Mouse (Mus musculus) lung, postnatal 0 days (tissue): ENCODE data around the gene Otx2. TPM values are rescaled to one million over a fixed set of nuclear protein-coding genes. Genes with fewer than 3 reads are reported as not detected.

Experiments
- ATAC-seq: fragments of 200-750 bp; cut with Nextera tagmentation; 2 replicates; pipeline ENCODE4 v1.8.0; 2017; ENCODE audit warnings: moderate library complexity
- DNase-seq: peaks from one replicate; pipeline ENCODE4 v3.0.0-alpha.2; 2016; ENCODE audit warnings: low spot score
- H3K27ac ChIP-seq: fragments of 300-500 bp; sonication (generic); 2 replicates; pipeline ENCODE4 v1.5.1; 2014; ENCODE audit warnings: antibody characterized with exemption, mild to moderate bottlenecking, low read length, mixed read lengths
- H3K27me3 ChIP-seq: fragments of 300-500 bp; sonication (generic); replicated peaks from 2 replicates; pipeline ENCODE4 v1.6.1; 2014; ENCODE audit warnings: low read length, mixed read lengths; ENCODE audit not compliant: insufficient read depth
- H3K36me3 ChIP-seq: fragments of 300-500 bp; sonication (generic); 2 replicates; pipeline ENCODE4 v1.6.1; 2014; ENCODE audit warnings: low read length, mixed read lengths; ENCODE audit not compliant: insufficient read depth
- H3K4me1 ChIP-seq: fragments of 300-500 bp; sonication (generic); 2 replicates; pipeline ENCODE4 v1.6.1; 2014; ENCODE audit warnings: antibody characterized with exemption, low read depth, low read length, mixed read lengths; ENCODE audit not compliant: insufficient read depth
- H3K4me2 ChIP-seq: fragments of 300-500 bp; sonication (generic); replicated peaks from 2 replicates; pipeline ENCODE4 v1.6.1; 2014; ENCODE audit warnings: low read depth, mild to moderate bottlenecking, low read length, moderate library complexity, mixed read lengths
- H3K4me3 ChIP-seq: fragments of 300-500 bp; sonication (generic); 2 replicates; pipeline ENCODE4 v1.5.1; 2014; ENCODE audit warnings: low read depth, low read length
- H3K9ac ChIP-seq: fragments of 300-500 bp; sonication (generic); replicated peaks from 2 replicates; pipeline ENCODE4 v1.6.1; 2014; ENCODE audit warnings: low read depth, mild to moderate bottlenecking
- H3K9me3 ChIP-seq: fragments of 300-500 bp; sonication (generic); 2 replicates; pipeline ENCODE4 v1.6.1; 2016; ENCODE audit warnings: low read length, mixed read lengths
- CTCF ChIP-seq: IDR thresholded peaks from 2 replicates; pipeline ENCODE4 v1.5.1; 2016; ENCODE audit warnings: antibody characterized with exemption, mild to moderate bottlenecking
- EP300 ChIP-seq: IDR thresholded peaks from 2 replicates; pipeline ENCODE4 v1.6.1; 2016; ENCODE audit warnings: antibody characterized with exemption, mild to moderate bottlenecking, control low read depth
- WGBS: fragments of 180-500 bp; shearing (Covaris S2); extraction: QIAGEN DNeasy Blood & Tissue Kit; methylation state at CpG from one replicate; pipeline ENCODE4 v1.1.7; 2014; 5-methylcytosine and 5-hydroxymethylcytosine counted together
- polyA plus RNA-seq: library from polyadenylated mRNA; unstranded; fragments of >200 nt; fragmentation: Nextera tagmentation; extraction: Ambion mirVana; gene quantifications from 2 replicates; pipeline ENCODE4 v1.2.1, GENCODE M21; 2015

The Otx2 gene
- polyA plus RNA-seq, 1 experiment from 2014 or later = not detected

- no peak overlapping the region for H3K9ac ChIP-seq
- H3K4me3 ChIP-seq = no peak overlapping the region; the same call in 1 of the 2 replicates
- no peaks in the 10 kb centered on the region for H3K36me3 ChIP-seq
- TF ChIP-seq CTCF = no peak
- TF ChIP-seq EP300 = no peak
- no peak overlapping the region for H3K4me2 ChIP-seq
- ATAC-seq (no peak), DNase-seq (no peak)
- H3K27me3 ChIP-seq = peaks cover 79% of the 10 kb centered on the region
- WGBS = 3% methylated on average over 33 of the region's 33 CpGs
- no peaks in the 10 kb centered on the region for H3K4me1 ChIP-seq
- no peaks in the 10 kb centered on the region for H3K9me3 ChIP-seq
- H3K27ac ChIP-seq = no peak overlapping the region
These were observed 18.4 kb downstream of the Otx2 start for GRCm38 (mm10) chr14:48655073-48655791.

GRCm38 (mm10) chr14:48654551-48655072 is 19.0 kb downstream of the Otx2 start:
- WGBS = 3% methylated on average over 20 of the region's 20 CpGs
- H3K4me2 ChIP-seq = no peak overlapping the region
- no peaks in the 10 kb centered on the region for H3K4me1 ChIP-seq
- no peak overlapping the region for H3K27ac ChIP-seq
- no peak overlapping the region for H3K4me3 ChIP-seq
- H3K36me3 ChIP-seq = no peaks in the 10 kb centered on the region
- no peak for ATAC-seq
- H3K9ac ChIP-seq = no peak overlapping the region
- no peak for DNase-seq
- H3K9me3 ChIP-seq = no peaks in the 10 kb centered on the region
- peaks cover 79% of the 10 kb centered on the region for H3K27me3 ChIP-seq
- TF ChIP-seq EP300 (no peak), CTCF (no peak)

- no peak overlapping the region for H3K9ac ChIP-seq
- H3K9me3 ChIP-seq = no peaks in the 10 kb centered on the region
- no peak overlapping the region for H3K4me2 ChIP-seq
- 10% methylated on average over 22 of the region's 22 CpGs for WGBS
- TF ChIP-seq EP300 (no peak), CTCF (no peak)
- H3K27me3 ChIP-seq = peaks cover 75% of the 10 kb centered on the region
- DNase-seq = no peak
- no peaks in the 10 kb centered on the region for H3K36me3 ChIP-seq
- no peak overlapping the region for H3K4me3 ChIP-seq
- no peak for ATAC-seq
- no peaks in the 10 kb centered on the region for H3K4me1 ChIP-seq
- no peak overlapping the region for H3K27ac ChIP-seq
These were observed 19.7 kb downstream of the Otx2 start for GRCm38 (mm10) chr14:48653676-48654510.

GRCm38 (mm10) chr14:48653081-48653480 is 20.5 kb downstream of the Otx2 start:
- H3K36me3 ChIP-seq = no peaks in the 10 kb centered on the region
- TF ChIP-seq EP300 = no peak
- WGBS = 73% methylated on average over 3 of the region's 3 CpGs
- no peaks in the 10 kb centered on the region for H3K9me3 ChIP-seq
- no peaks in the 10 kb centered on the region for H3K4me1 ChIP-seq
- H3K27me3 ChIP-seq = peaks cover 70% of the 10 kb centered on the region
- no peak overlapping the region for H3K9ac ChIP-seq
- H3K4me3 ChIP-seq = no peak overlapping the region
- ATAC-seq (no peak), DNase-seq (no peak)
- H3K27ac ChIP-seq = no peak overlapping the region
- H3K4me2 ChIP-seq = no peak overlapping the region

- Histone ChIP-seq H3K9ac (no peak overlapping the region), H3K27ac (no peak overlapping the region), H3K27me3 (peaks cover 63% of the 10 kb centered on the region), H3K36me3 (no peaks in the 10 kb centered on the region), H3K4me1 (no peaks in the 10 kb centered on the region), H3K9me3 (no peaks in the 10 kb centered on the region), H3K4me2 (no peak overlapping the region), H3K4me3 (no peak overlapping the region)
- TF ChIP-seq EP300 (no peak), CTCF (no peak)
- ATAC-seq (no peak), DNase-seq (no peak)
- 21% methylated on average over 12 of the region's 12 CpGs for WGBS
These were observed 21.4 kb downstream of the Otx2 start for GRCm38 (mm10) chr14:48652256-48652655.

GRCm38 (mm10) chr14:48651471-48652211 is 22.0 kb downstream of the Otx2 start:
- no peak overlapping the region for H3K27ac ChIP-seq
- no peaks in the 10 kb centered on the region for H3K4me1 ChIP-seq
- H3K9me3 ChIP-seq = no peaks in the 10 kb centered on the region
- no peak overlapping the region for H3K9ac ChIP-seq
- H3K4me2 ChIP-seq = no peak overlapping the region
- 2% methylated on average over 26 of the region's 26 CpGs for WGBS
- peaks cover 60% of the 10 kb centered on the region for H3K27me3 ChIP-seq
- DNase-seq (no peak), ATAC-seq (no peak)
- no peak for TF ChIP-seq EP300
- no peak for TF ChIP-seq CTCF
- no peaks in the 10 kb centered on the region for H3K36me3 ChIP-seq
- no peak overlapping the region for H3K4me3 ChIP-seq
